Mouse (Mus musculus): ENCODE data around the gene B3galt6. TPM values are rescaled to one million over a fixed set of nuclear protein-coding genes. Genes with fewer than 3 reads are reported as not detected.
A peak's percentile ranks its signal among the peaks of the same experiment; 100 is the strongest.

Gene B3galt6
- 5.9 and 6.0 TPM in 2 replicates for polyA plus RNA-seq (2012; rRNA removed)

- whole genome bisulfite sequencing: under 1% methylated on average over 99 of the region's 99 CpGs
- peak; percentile 61 for DNase-seq (ENCODE audit: low read depth, low spot score)
Observed at GRCm38 (mm10) chr4:155992241-155992905, at the start of gene B3galt6, which contains the start of gene Sdf4. Gene B3galt6 (minus strand): TSS chr4:155992649. Gene Sdf4 (plus strand): TSS chr4:155992872.

GRCm38 (mm10) chr4:156034901-156035300 lies 42.5 kb upstream of the B3galt6 start:
- DNase-seq (ENCODE audit: low read depth, low spot score): no peak
- 56% methylated on average over 25 of the region's 25 CpGs for WGBS

- 86% methylated on average over 4 of the region's 4 CpGs for WGBS
- no peak for DNase-seq (ENCODE audit: low read depth, low spot score)
Observed at GRCm38 (mm10) chr4:156034301-156034700, 41.9 kb upstream of the B3galt6 start.

GRCm38 (mm10) chr4:156033476-156034119 lies 41.1 kb upstream of the B3galt6 start:
- 29% methylated on average over 6 of the region's 6 CpGs for WGBS

GRCm38 (mm10) chr4:156032856-156033255 lies 40.4 kb upstream of the B3galt6 start:
- WGBS: 76% methylated on average over 4 of the region's 4 CpGs
- no peak for DNase-seq (ENCODE audit: low read depth, low spot score)

More at GRCm38 (mm10) chr4:156033476-156034119, 41.1 kb upstream of the B3galt6 start:
- no peak for DNase-seq (ENCODE audit: low read depth, low spot score)

- WGBS: under 1% methylated on average over 24 of the region's 24 CpGs
Observed at GRCm38 (mm10) chr4:156031593-156032391, 39.3 kb upstream of the B3galt6 start.

GRCm38 (mm10) chr4:156031255-156031592 lies 38.8 kb upstream of the B3galt6 start:
- 6% methylated on average over 7 of the region's 7 CpGs for WGBS
- DNase-seq (ENCODE audit: low read depth, low spot score): no peak

More at GRCm38 (mm10) chr4:156031593-156032391, 39.3 kb upstream of the B3galt6 start:
- no peak for DNase-seq (ENCODE audit: low read depth, low spot score)

GRCm38 (mm10) chr4:156030651-156031118 lies 38.2 kb upstream of the B3galt6 start:
- DNase-seq (ENCODE audit: low read depth, low spot score): no peak
- WGBS: 24% methylated on average over 9 of the region's 9 CpGs

GRCm38 (mm10) chr4:156028580-156028979 lies 36.1 kb upstream of the B3galt6 start:
- 94% methylated on average over 7 of the region's 7 CpGs for WGBS
- DNase-seq (ENCODE audit: low read depth, low spot score): no peak

GRCm38 (mm10) chr4:156026013-156026412 lies 33.6 kb upstream of the B3galt6 start, which contains the start of gene Tnfrsf18:
Gene Tnfrsf18 (plus strand): TSS chr4:156026164.
- DNase-seq (ENCODE audit: low read depth, low spot score): no peak
- WGBS: 5% methylated on average over 4 of the region's 4 CpGs

- 90% methylated on average over 7 of the region's 7 CpGs for WGBS
Observed at GRCm38 (mm10) chr4:156024184-156024583, 31.7 kb upstream of the B3galt6 start.

GRCm38 (mm10) chr4:156023520-156023919 lies 31.1 kb upstream of the B3galt6 start:
- 81% methylated on average over 9 of the region's 9 CpGs for WGBS
- no peak for DNase-seq (ENCODE audit: low read depth, low spot score)

More at GRCm38 (mm10) chr4:156024184-156024583, 31.7 kb upstream of the B3galt6 start:
- no peak for DNase-seq (ENCODE audit: low read depth, low spot score)

- WGBS: 52% methylated on average over 9 of the region's 9 CpGs
Observed at GRCm38 (mm10) chr4:156021942-156022419, 29.5 kb upstream of the B3galt6 start.

GRCm38 (mm10) chr4:156021381-156021780 lies 28.9 kb upstream of the B3galt6 start:
- no peak for DNase-seq (ENCODE audit: low read depth, low spot score)
- 53% methylated on average over 3 of the region's 3 CpGs for WGBS

More at GRCm38 (mm10) chr4:156021942-156022419, 29.5 kb upstream of the B3galt6 start:
- DNase-seq (ENCODE audit: low read depth, low spot score): no peak

GRCm38 (mm10) chr4:156019771-156020170 lies 27.3 kb upstream of the B3galt6 start:
- no peak for DNase-seq (ENCODE audit: low read depth, low spot score)
- 87% methylated on average over 12 of the region's 12 CpGs for WGBS

- no peak for DNase-seq (ENCODE audit: low read depth, low spot score)
- 93% methylated on average over 2 of the region's 2 CpGs for WGBS
Observed at GRCm38 (mm10) chr4:156014436-156014835, 22.0 kb upstream of the B3galt6 start.

GRCm38 (mm10) chr4:156013637-156014036 lies 21.2 kb upstream of the B3galt6 start, which contains the start of gene Tnfrsf4:
Gene Tnfrsf4 (plus strand): TSS chr4:156013843.
- no peak for DNase-seq (ENCODE audit: low read depth, low spot score)
- WGBS: 72% methylated on average over 8 of the region's 8 CpGs

- 93% methylated on average over 4 of the region's 4 CpGs for WGBS
- DNase-seq (ENCODE audit: low read depth, low spot score): no peak
Observed at GRCm38 (mm10) chr4:156008369-156008768, 15.9 kb upstream of the B3galt6 start.

- no peak for DNase-seq (ENCODE audit: low read depth, low spot score)
- 87% methylated on average over 3 of the region's 3 CpGs for WGBS
Observed at GRCm38 (mm10) chr4:156004109-156004508, 11.7 kb upstream of the B3galt6 start.

GRCm38 (mm10) chr4:155993606-155994005 lies 1.2 kb upstream of the B3galt6 start:
- WGBS: 1% methylated on average over 15 of the region's 15 CpGs
- DNase-seq (ENCODE audit: low read depth, low spot score): no peak
